Mouse (Mus musculus) small intestine, adult 2 months (tissue): ENCODE measurements around the gene Cdk15.

Source experiments
- CTCF ChIP-seq: fragments of 200-500 bp; IDR thresholded peaks from 2 replicates; pipeline ENCODE4 v1.5.1; 2012; ENCODE audit warnings: low read depth, mild to moderate bottlenecking, control low read depth, inconsistent platforms, low read length, moderate library complexity, mixed read lengths; ENCODE audit not compliant: insufficient replicate concordance, insufficient read length; ENCODE audit errors: extremely low read depth
- POLR2A ChIP-seq: fragments of 200-500 bp; IDR thresholded peaks from 2 replicates; pipeline ENCODE4 v1.6.1; 2012; ENCODE audit warnings: low read depth, mild to moderate bottlenecking, control low read depth, inconsistent platforms, low read length, moderate library complexity

GRCm38 (mm10) chr1:59291652-59292051 lies 34.9 kb downstream of the Cdk15 start:
- TF ChIP-seq CTCF, result no peak
- no peak for TF ChIP-seq POLR2A
